Mouse (Mus musculus) liver, postnatal 0 days (tissue): Measurements from ENCODE around the gene Pradc1. TPM values are rescaled to one million over a fixed set of nuclear protein-coding genes. Genes with fewer than 3 reads are reported as not detected.
A peak's percentile ranks its signal among the peaks of the same experiment; 100 is the strongest.
"Not testable (repeated sequence)": the region's sequence is repeated elsewhere in the genome, so short reads cannot be mapped to it uniquely, and the experiment has no call there.

Experiments used
- ATAC-seq: fragments of 200-750 bp; cut with Nextera tagmentation; 2 replicates; pipeline ENCODE4 v1.8.0; 2017; ENCODE audit warnings: mild to moderate bottlenecking, moderate library complexity
- DNase-seq: peaks from one replicate; pipeline ENCODE4 v3.0.0-alpha.2; 2016
- H3K27ac ChIP-seq: fragments of 300-500 bp; sonication (generic); 2 replicates; pipeline ENCODE4 v1.5.1; 2014; ENCODE audit warnings: antibody characterized with exemption, moderate library complexity, mild to moderate bottlenecking, low read depth
- H3K27me3 ChIP-seq: fragments of 300-500 bp; sonication (generic); 2 replicates; pipeline ENCODE4 v1.6.1; 2014; ENCODE audit warnings: low read length, control low read depth, mixed read lengths; ENCODE audit not compliant: insufficient read depth
- H3K36me3 ChIP-seq: fragments of 300-500 bp; sonication (generic); replicated peaks from 2 replicates; pipeline ENCODE4 v1.6.1; 2014; ENCODE audit warnings: mild to moderate bottlenecking, control low read depth, low read length, moderate library complexity, mixed read lengths; ENCODE audit not compliant: insufficient read depth
- H3K4me1 ChIP-seq: fragments of 300-500 bp; sonication (generic); 2 replicates; pipeline ENCODE4 v1.6.1; 2014; ENCODE audit warnings: antibody characterized with exemption, mild to moderate bottlenecking, control low read depth; ENCODE audit not compliant: insufficient read depth
- H3K4me2 ChIP-seq: fragments of 300-500 bp; sonication (generic); 2 replicates; pipeline ENCODE4 v1.6.1; 2014; ENCODE audit warnings: low read depth, mild to moderate bottlenecking, low read length, moderate library complexity, mixed read lengths
- H3K4me3 ChIP-seq: fragments of 300-500 bp; sonication (generic); 2 replicates; pipeline ENCODE4 v1.5.1; 2014; ENCODE audit warnings: low read depth, low read length
- H3K9ac ChIP-seq: fragments of 300-500 bp; sonication (generic); replicated peaks from 2 replicates; pipeline ENCODE4 v1.6.1; 2014; ENCODE audit warnings: mild to moderate bottlenecking, moderate library complexity
- H3K9me3 ChIP-seq: fragments of 300-500 bp; sonication (generic); 2 replicates; pipeline ENCODE4 v1.6.1; 2016; ENCODE audit warnings: mild to moderate bottlenecking, control low read depth, low read length, mixed read lengths
- CTCF ChIP-seq: sonication (generic); IDR thresholded peaks from 2 replicates; pipeline ENCODE4 v1.5.1; 2016; ENCODE audit warnings: antibody characterized with exemption, low read depth
- EP300 ChIP-seq: IDR thresholded peaks from 2 replicates; pipeline ENCODE4 v1.6.1; 2016; ENCODE audit warnings: antibody characterized with exemption, low read depth, mild to moderate bottlenecking
- WGBS: fragments of 180-500 bp; shearing (Covaris S2); extraction: QIAGEN DNeasy Blood & Tissue Kit; methylation state at CpG from one replicate; pipeline ENCODE4 v1.1.7; 2014; ENCODE audit not compliant: insufficient replicate concordance; 5-methylcytosine and 5-hydroxymethylcytosine counted together
- polyA plus RNA-seq: library from polyadenylated mRNA; unstranded; fragments of >200 nt; fragmentation: Nextera tagmentation; extraction: Ambion mirVana; gene quantifications from 2 replicates; pipeline ENCODE4 v1.2.1, GENCODE M21; 2015

Pradc1 gene
- polyA plus RNA-seq, 1 experiment from 2014 or later = 17.2 TPM

- Histone ChIP-seq H3K4me1 (no peaks in the 10 kb centered on the region), H3K36me3 (peaks cover 85% of the 10 kb centered on the region), H3K4me2 (no peak overlapping the region), H3K27me3 (no peaks in the 10 kb centered on the region), H3K9ac (no peak overlapping the region), H3K9me3 (no peaks in the 10 kb centered on the region), H3K4me3 (no peak overlapping the region), H3K27ac (no peak overlapping the region)
- DNase-seq (no peak), ATAC-seq (no peak)
- no peak for TF ChIP-seq EP300
- TF ChIP-seq CTCF = peak; percentile 43
These were observed 13.6 kb upstream of the Pradc1 start for GRCm38 (mm10) chr6:85465381-85465780.

DNA sequence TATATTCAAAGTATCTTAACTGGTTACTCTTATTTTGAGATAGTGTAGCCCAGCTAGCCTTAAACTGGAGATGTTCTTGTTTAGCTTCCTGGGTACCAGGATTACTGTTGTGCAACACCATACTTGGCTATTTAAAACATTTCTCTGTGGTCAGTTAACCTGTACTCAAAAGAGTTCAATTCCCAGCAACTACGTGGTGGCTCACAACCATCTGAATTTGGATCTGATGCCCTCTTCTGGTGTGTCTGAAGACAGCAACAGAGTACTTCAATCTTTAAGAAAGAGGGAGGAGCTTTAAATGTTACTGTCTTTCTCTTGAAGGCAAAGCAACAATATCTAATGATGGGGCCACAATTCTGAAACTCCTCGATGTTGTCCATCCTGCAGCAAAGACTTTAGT lies 7.9 kb upstream of the Pradc1 start:
- ATAC-seq (no peak), DNase-seq (no peak)
- Histone ChIP-seq H3K9ac (no peak overlapping the region), H3K4me3 (no peak overlapping the region), H3K36me3 (peaks cover 47% of the 10 kb centered on the region), H3K27me3 (no peaks in the 10 kb centered on the region), H3K27ac (no peak overlapping the region), H3K4me1 (peaks cover 24% of the 10 kb centered on the region), H3K9me3 (no peaks in the 10 kb centered on the region), H3K4me2 (no peak overlapping the region)
- WGBS = 78% methylated on average over 2 of the region's 2 CpGs
- TF ChIP-seq CTCF = no peak

GRCm38 (mm10) chr6:85452816-85453215 lies 1.0 kb upstream of the Pradc1 start:
- Histone ChIP-seq H3K9me3 (no peaks in the 10 kb centered on the region), H3K36me3 (no peaks in the 10 kb centered on the region; the same call in 1 of the 2 replicates), H3K4me3 (peak overlapping the region; percentile 83), H3K27me3 (no peaks in the 10 kb centered on the region), H3K27ac (peak overlapping the region; percentile 89), H3K4me1 (peaks cover 48% of the 10 kb centered on the region), H3K9ac (peak overlapping the region; percentile 93), H3K4me2 (peak overlapping the region; percentile 97)
- no peak for TF ChIP-seq EP300
- no peak for TF ChIP-seq CTCF
- 6% methylated on average over 7 of the region's 7 CpGs for WGBS
- ATAC-seq (no peak), DNase-seq (no peak)

- TF ChIP-seq EP300 (no peak), CTCF (no peak)
- 0% methylated on average over 15 of the region's 15 CpGs for WGBS
- peak overlapping the region; percentile 83 for H3K4me3 ChIP-seq
- DNase-seq (no peak), ATAC-seq (no peak)
- peak overlapping the region; percentile 97 for H3K4me2 ChIP-seq
- peak overlapping the region; percentile 93 for H3K9ac ChIP-seq
- H3K27me3 ChIP-seq = no peaks in the 10 kb centered on the region
- H3K4me1 ChIP-seq = peaks cover 44% of the 10 kb centered on the region
- H3K27ac ChIP-seq = peak overlapping the region; percentile 89
- H3K9me3 ChIP-seq = no peaks in the 10 kb centered on the region
- no peaks in the 10 kb centered on the region; the same call in 1 of the 2 replicates for H3K36me3 ChIP-seq
These were observed 568 bp upstream of the Pradc1 start for GRCm38 (mm10) chr6:85452411-85452665.

DNA sequence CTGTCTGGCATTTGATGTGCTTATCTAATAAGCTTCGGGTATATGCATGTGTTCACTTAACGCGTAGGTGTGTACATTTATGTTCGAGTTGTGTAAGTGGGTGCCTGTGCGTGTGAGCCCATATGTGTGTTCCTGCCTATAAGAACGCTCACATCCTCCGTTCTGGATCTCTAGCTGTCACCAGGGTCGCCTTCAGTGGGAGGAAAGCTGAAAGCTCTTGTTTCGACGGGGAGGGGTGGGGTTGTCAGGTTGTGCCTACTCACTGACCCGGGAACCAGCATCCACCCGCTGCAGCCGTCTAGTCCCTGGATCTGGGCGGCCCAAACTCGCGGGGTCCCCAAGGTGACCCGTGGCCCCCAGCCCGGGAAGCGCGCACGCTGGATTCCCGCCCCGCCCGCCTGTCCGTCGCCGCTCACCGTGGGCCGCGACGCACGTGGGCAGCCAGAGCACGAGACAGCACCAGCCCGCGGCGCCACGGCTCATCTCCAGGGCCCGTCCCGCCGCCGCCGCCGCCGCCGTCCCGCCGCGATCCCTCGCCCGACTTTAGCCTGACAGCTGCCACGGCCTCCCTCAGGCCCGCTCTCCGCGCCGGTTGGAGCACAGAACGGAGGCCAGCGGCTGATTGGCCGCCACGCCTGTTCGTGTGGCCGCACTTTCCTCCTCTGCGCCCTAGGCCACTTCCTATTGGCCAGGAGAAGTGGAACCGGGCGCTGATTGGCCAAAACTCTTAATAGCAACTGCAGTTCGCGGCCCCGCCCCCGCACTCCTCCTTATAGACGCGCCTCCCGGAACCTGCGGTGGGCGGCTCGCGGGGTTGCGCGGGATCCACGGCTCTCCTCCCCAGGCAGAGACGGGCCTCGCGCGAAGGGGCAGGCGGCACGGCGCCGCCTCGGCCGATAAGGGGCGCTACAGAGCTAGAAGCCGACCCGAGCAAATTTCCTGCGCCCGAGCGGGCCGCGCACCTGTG lies 790 bp downstream of the Pradc1 start, which contains the start of gene Cct7:
Cct7 (plus strand) TSS at position 818 of the 967 bp plus-strand sequence.
- WGBS = 1% methylated on average over 94 of the region's 96 CpGs
- H3K36me3 ChIP-seq = peaks cover 12% of the 10 kb centered on the region
- TF ChIP-seq EP300 (no peak; the same call in 1 of the 2 replicates), CTCF (peak; percentile 84)

GRCm38 (mm10) chr6:85450140-85450539 lies 1.6 kb downstream of the Pradc1 start:
- H3K36me3 ChIP-seq = peaks cover 17% of the 10 kb centered on the region
- 64% methylated on average over 1 of the region's 1 CpGs for WGBS
- ATAC-seq, H3K27ac ChIP-seq, H3K27me3 ChIP-seq, DNase-seq, H3K9me3 ChIP-seq: not testable (repeated sequence)
- peak overlapping the region; percentile 83 for H3K4me3 ChIP-seq
- H3K4me2 ChIP-seq = peak overlapping the region; percentile 97
- H3K9ac ChIP-seq = peak overlapping the region; percentile 78; the same call in 1 of the 2 replicates
- peaks cover 31% of the 10 kb centered on the region for H3K4me1 ChIP-seq

More for the DNA sequence above, 790 bp downstream of the Pradc1 start, which contains the start of gene Cct7:
- Histone ChIP-seq H3K9ac (peak within 1 kb of the TSS; percentile 93), H3K9me3 (no peaks in the 10 kb centered on the region), H3K27me3 (no peaks in the 10 kb centered on the region), H3K4me3 (peak within 1 kb of the TSS; percentile 83), H3K4me2 (peak within 1 kb of the TSS; percentile 97), H3K4me1 (peaks cover 36% of the 10 kb centered on the region), H3K27ac (peak within 1 kb of the TSS; percentile 89)
- peak; percentile 98 for DNase-seq
- peak; percentile 92 for ATAC-seq
